In the genomic region with DNA sequence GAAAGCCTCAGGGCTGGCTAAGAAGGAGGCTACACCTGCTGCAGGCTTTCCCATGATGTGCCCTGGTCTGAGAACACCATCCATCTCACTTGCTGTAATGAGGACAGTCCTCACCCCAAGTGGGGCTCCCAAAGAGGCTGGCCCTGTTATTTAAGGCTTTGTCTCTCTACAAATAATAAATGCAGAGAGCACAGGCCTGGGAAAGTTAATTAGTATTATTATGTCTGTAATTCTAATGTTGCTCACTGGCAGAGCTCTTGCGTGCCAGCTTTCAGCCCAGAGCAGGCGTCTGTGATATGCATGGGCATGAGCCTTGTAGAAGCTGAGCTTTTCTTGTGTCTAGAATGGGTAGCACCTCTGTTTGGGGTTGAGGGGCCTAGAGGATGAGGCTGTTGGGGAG, we compare ENCODE assay signal across 14 mouse cellular contexts.
"Had no signal": no experiment of that assay in that cellular context is flagged by ENCODE, and none has a peak within 500 bp of the region (broad histone marks: within the 10 kb centered on the region; RNA-seq: fewer than 3 reads in every experiment).

No protein-coding gene starts in this region.

- H3K9me3 ChIP-seq: limb, embryonic 15.5 days; liver, embryonic 12.5 days; midbrain, embryonic 10.5 days had no signal

- H3K4me3 ChIP-seq: limb, embryonic 15.5 days; liver, embryonic 12.5 days; midbrain, embryonic 10.5 days had no signal

- DNase-seq: kidney, adult 8-10 months; kidney, postnatal 25 days; lung, embryonic 14.5 days; lung, postnatal 10 days; lung, postnatal 4 days; right cerebral cortex, adult 18-20 months; right cerebral cortex, postnatal 4 days; spleen, adult 18-20 months; thymus, adult 18-20 months; thymus, postnatal 14 days had no signal

- ATAC-seq: liver, embryonic 12.5 days; midbrain, embryonic 16.5 days had no signal

- H3K4me2 ChIP-seq: limb, embryonic 15.5 days; liver, embryonic 12.5 days; lung, embryonic 14.5 days had no signal

- H3K9ac ChIP-seq: limb, embryonic 15.5 days; liver, embryonic 12.5 days; lung, embryonic 14.5 days had no signal

- H3K36me3 ChIP-seq: limb, embryonic 15.5 days; liver, embryonic 12.5 days; midbrain, embryonic 10.5 days had no signal

- H3K27ac ChIP-seq: limb, embryonic 15.5 days; liver, embryonic 12.5 days; midbrain, embryonic 10.5 days had no signal

- H3K27me3 ChIP-seq: liver, embryonic 12.5 days had no signal
